In genomic region chr5:119561531-119561930, GRCm38 (mm10) we compare ENCODE assay signal across 30 mouse cellular contexts.
"Had no signal": no experiment of that assay in that cellular context is flagged by ENCODE, and none has a peak within 500 bp of the region (broad histone marks: within the 10 kb centered on the region; RNA-seq: fewer than 3 reads in every experiment).

No protein-coding gene starts in this region.

- H3K9me3 ChIP-seq: limb, embryonic 10.5 days; limb, embryonic 13.5 days; limb, embryonic 15.5 days; liver, embryonic 13.5 days; liver, embryonic 15.5 days; lung, embryonic 15.5 days; midbrain, embryonic 10.5 days; midbrain, embryonic 12.5 days; midbrain, embryonic 15.5 days had no signal

- H3K4me2 ChIP-seq: limb, embryonic 12.5 days; limb, embryonic 13.5 days; limb, embryonic 15.5 days; liver, embryonic 11.5 days; liver, embryonic 13.5 days; liver, embryonic 15.5 days; lung, embryonic 14.5 days; lung, embryonic 15.5 days; midbrain, embryonic 12.5 days; midbrain, embryonic 15.5 days had no signal

- ATAC-seq: liver, postnatal 0 days; lung, postnatal 0 days; midbrain, embryonic 15.5 days; midbrain, embryonic 16.5 days had no signal

- H3K27me3 ChIP-seq: liver, embryonic 15.5 days had no signal

- H3K9ac ChIP-seq: limb, embryonic 12.5 days; limb, embryonic 13.5 days; limb, embryonic 15.5 days; liver, embryonic 13.5 days; liver, embryonic 14.5 days; liver, embryonic 15.5 days; liver, postnatal 0 days; lung, embryonic 14.5 days; lung, embryonic 15.5 days; midbrain, embryonic 12.5 days; midbrain, embryonic 15.5 days had no signal

- H3K4me3 ChIP-seq: left cerebral cortex, adult 2 months; limb, embryonic 10.5 days; limb, embryonic 12.5 days; limb, embryonic 13.5 days; limb, embryonic 15.5 days; liver, embryonic 13.5 days; liver, embryonic 15.5 days; lung, embryonic 15.5 days; megakaryocyte, embryonic 14.5 days; midbrain, embryonic 10.5 days; midbrain, embryonic 12.5 days; midbrain, embryonic 15.5 days; myocyte had no signal

- H3K27ac ChIP-seq: left cerebral cortex, adult 2 months; limb, embryonic 10.5 days; limb, embryonic 12.5 days; limb, embryonic 13.5 days; limb, embryonic 15.5 days; liver, embryonic 13.5 days; liver, embryonic 14.5 days; liver, embryonic 15.5 days; lung, embryonic 15.5 days; macrophage; midbrain, embryonic 10.5 days; midbrain, embryonic 12.5 days; midbrain, embryonic 15.5 days had no signal

- DNase-seq: layer of hippocampus, postnatal 36 days; left cerebral cortex, postnatal 4 days; liver; liver, embryonic 13.5 days; liver, postnatal 0 days; lung, adult 18-20 months; lung, adult 2 months; lung, embryonic 14.5 days; lung, postnatal 10 days; lung, postnatal 14 days; lung, postnatal 36 days; lung, postnatal 4 days; midbrain, embryonic 14.5 days had no signal

- H3K4me1 ChIP-seq: liver, embryonic 13.5 days; liver, embryonic 15.5 days; megakaryocyte, embryonic 14.5 days had no signal

- H3K36me3 ChIP-seq: limb, embryonic 10.5 days; limb, embryonic 12.5 days; limb, embryonic 13.5 days; limb, embryonic 15.5 days; liver, embryonic 13.5 days; liver, embryonic 15.5 days; lung, embryonic 15.5 days; midbrain, embryonic 10.5 days; midbrain, embryonic 12.5 days; midbrain, embryonic 15.5 days had no signal
